Mouse (Mus musculus) left cerebral cortex, postnatal 25 days (tissue): ENCODE measurements around the gene Ccdc77. TPM values are rescaled to one million over a fixed set of nuclear protein-coding genes. Genes with fewer than 3 reads are reported as not detected.

Experiments used
- total RNA-seq, 2 experiments: library from RNA; stranded (reverse); gene quantifications; 2 replicates each; pipeline ENCODE4 v1.2.3; 2021

The Ccdc77 gene
- total RNA-seq, 2 experiments from 2014 or later = 4.1 to 4.7 TPM

Other genes with a start within 250 kb of the Ccdc77 start
- gene D330020A13Rik, start 70.0 kb downstream of the Ccdc77 start, total RNA-seq = under 1 TPM in 1 of 2 experiments, not detected in 1; 0.32 TPM
- gene B4galnt3, start 69.8 kb downstream of the Ccdc77 start, total RNA-seq = 1 to 10 TPM in 1 of 2 experiments, under 1 TPM in 1; 0.55 to 1.3 TPM
- gene Kdm5a, start 250 bp downstream of the Ccdc77 start, total RNA-seq = 10 to 100 TPM; 40.3 to 42.1 TPM
- gene Il17ra, start 98.9 kb upstream of the Ccdc77 start, total RNA-seq = 10 to 100 TPM; 12.1 to 17.0 TPM
- gene Tmem121b, start 129.4 kb upstream of the Ccdc77 start, total RNA-seq = 10 to 100 TPM; 65.3 to 78.4 TPM
- gene Hdhd5, start 166.9 kb upstream of the Ccdc77 start, total RNA-seq = 10 to 100 TPM; 33.0 to 37.0 TPM